Mouse (Mus musculus) lung, postnatal 4 days (tissue): ENCODE data around the gene 4933400A11Rik.
A peak's percentile ranks its signal among the peaks of the same experiment; 100 is the strongest.

Source experiments
- DNase-seq, 2 experiments: peaks; one replicate each; pipeline ENCODE4 v3.0.0; 2021

Gene 4933400A11Rik

GRCm38 (mm10) chrX:169779535-169779934 is at the start of gene 4933400A11Rik:
Gene 4933400A11Rik, minus strand, starts transcription at chrX:169779635.
- no peak for DNase-seq

DNA sequence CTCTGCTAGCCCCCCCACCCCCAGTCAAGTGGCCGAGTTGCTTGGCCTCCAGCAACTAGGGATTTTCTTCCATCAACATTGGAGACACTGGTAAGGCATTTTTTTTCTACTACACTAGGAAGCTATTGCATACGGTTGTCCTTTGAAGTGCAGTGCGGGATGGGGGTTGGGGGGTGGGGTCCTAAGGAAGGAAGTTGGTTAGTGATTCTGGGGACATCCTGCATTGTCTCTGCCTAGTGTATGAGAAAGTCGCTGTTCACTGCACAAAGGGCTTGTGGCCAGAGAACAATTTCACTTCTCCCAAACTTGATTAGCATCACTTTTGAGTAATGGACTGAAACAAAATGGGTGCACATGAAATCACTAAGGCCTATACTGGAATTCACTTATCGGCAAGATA is 48.7 kb upstream of the 4933400A11Rik start:
- DNase-seq = peak in 1 of 2 experiments; percentile 31

GRCm38 (mm10) chrX:169827720-169828119 is 48.3 kb upstream of the 4933400A11Rik start:
- peak; percentile 4 to 25 for DNase-seq

DNA sequence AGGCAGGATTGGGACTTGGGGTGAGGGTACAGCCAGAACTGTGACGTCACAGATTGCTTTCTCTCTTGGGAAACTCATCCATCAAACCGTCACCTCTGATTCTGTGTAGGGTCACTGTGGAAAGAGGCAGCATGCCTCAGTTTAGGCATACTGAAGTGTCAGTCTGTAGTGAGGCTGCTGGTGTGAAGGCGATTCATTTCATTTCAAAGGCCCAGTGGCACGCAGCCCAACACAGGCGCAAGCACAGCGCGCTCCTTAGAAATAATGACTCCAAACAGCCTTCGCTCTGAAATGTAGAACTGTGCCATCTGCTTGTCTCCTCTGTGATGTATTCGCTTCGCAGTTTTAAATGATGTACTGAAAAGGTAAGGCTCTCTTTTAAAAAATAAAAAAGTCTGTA is 47.5 kb upstream of the 4933400A11Rik start:
- no peak for DNase-seq

GRCm38 (mm10) chrX:169813673-169814072 is 34.2 kb upstream of the 4933400A11Rik start:
- no peak for DNase-seq

- no peak for DNase-seq
Measured at GRCm38 (mm10) chrX:169811783-169812182, 32.3 kb upstream of the 4933400A11Rik start.

- no peak for DNase-seq
Measured at GRCm38 (mm10) chrX:169811318-169811717, 31.9 kb upstream of the 4933400A11Rik start.

DNA sequence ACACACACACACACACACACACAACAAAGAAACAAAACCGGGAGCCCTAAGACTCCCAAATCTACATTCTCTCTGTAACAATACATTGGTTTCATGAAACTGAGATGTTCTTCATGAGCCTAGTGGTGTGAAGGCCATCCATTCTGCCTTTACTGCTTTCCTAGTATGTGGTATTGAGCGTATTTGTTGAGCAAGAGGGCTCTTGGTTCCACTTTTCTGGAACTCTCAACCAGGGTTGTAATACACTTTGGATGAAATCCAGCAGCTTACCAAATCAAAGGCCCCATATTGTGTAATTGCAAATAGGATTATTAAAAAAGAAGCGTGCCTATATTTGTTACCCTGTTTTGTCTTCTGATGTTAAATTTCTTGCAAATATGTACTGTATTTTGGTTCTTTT is 28.3 kb upstream of the 4933400A11Rik start:
- no peak for DNase-seq

GRCm38 (mm10) chrX:169805791-169806190 is 26.4 kb upstream of the 4933400A11Rik start:
- DNase-seq = no peak

- no peak for DNase-seq
Measured at GRCm38 (mm10) chrX:169800238-169800637, 20.8 kb upstream of the 4933400A11Rik start.

- DNase-seq = peak in 1 of 2 experiments; percentile 25
Measured at GRCm38 (mm10) chrX:169798987-169799680, 19.7 kb upstream of the 4933400A11Rik start.

GRCm38 (mm10) chrX:169797148-169797547 is 17.7 kb upstream of the 4933400A11Rik start:
- no peak for DNase-seq

DNA sequence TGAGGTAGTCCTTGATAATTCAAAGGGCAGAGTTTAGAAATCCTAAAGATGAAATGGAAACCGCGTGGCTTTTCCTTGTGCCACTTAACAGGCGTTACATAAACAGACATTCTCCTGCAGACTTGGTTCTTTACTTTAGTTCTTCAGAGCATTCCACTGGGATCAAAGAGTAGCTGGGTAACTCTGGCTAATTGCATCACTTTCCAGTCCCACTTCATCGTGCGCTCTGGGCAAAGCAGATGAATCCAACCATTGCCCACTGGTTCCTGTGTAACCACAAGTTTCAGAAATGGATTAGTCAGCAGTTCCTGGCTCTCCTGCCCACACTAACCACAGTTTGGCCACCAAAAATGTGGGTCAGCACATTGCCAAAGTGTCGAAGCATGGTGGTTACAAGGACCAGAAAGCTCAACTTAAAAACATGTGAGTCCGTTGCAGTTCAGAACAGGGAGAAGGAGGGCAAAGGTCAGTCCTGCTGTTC is 15.4 kb upstream of the 4933400A11Rik start:
- DNase-seq = peak; percentile 14 to 26

GRCm38 (mm10) chrX:169794421-169794820 is 15.0 kb upstream of the 4933400A11Rik start:
- no peak for DNase-seq

GRCm38 (mm10) chrX:169792879-169793278 is 13.4 kb upstream of the 4933400A11Rik start:
- no peak for DNase-seq

- no peak for DNase-seq
Measured at GRCm38 (mm10) chrX:169789702-169790101, 10.3 kb upstream of the 4933400A11Rik start.

GRCm38 (mm10) chrX:169758001-169758400 is 21.4 kb downstream of the 4933400A11Rik start:
- DNase-seq = no peak

DNA sequence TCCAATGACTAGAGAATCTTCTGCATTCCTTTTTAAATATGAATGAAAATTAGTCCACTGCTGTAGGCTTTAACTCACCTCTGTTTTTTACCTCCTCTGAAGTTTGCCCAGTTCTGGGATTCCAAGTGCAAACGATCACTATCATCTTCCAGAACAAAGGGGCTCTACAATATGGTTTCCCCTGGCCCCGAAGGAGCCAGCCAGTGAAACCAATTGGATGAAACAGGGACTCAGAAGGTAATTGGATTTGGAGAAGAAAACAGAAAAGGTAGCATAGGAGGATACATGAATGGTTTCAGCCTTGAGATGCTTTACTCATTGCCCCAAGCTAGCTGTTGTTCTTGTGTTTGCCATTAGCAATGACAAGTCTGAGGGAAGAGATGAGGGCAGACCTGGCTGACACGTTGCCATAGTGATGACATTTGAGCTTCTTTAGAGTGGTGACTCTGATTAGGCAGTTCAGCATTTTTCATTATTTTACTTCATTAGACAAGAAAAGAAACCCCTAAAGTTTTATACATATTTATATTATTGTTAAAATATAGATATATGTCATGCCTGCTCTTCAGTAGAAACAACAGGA is 44.0 kb downstream of the 4933400A11Rik start:
- DNase-seq = no peak
